Mouse (Mus musculus): Measurements from ENCODE around the gene Cyp26c1. TPM values are rescaled to one million over a fixed set of nuclear protein-coding genes. Genes with fewer than 3 reads are reported as not detected.

The Cyp26c1 gene
- polyA plus RNA-seq, 1 experiment = 0.06 TPM

DNA sequence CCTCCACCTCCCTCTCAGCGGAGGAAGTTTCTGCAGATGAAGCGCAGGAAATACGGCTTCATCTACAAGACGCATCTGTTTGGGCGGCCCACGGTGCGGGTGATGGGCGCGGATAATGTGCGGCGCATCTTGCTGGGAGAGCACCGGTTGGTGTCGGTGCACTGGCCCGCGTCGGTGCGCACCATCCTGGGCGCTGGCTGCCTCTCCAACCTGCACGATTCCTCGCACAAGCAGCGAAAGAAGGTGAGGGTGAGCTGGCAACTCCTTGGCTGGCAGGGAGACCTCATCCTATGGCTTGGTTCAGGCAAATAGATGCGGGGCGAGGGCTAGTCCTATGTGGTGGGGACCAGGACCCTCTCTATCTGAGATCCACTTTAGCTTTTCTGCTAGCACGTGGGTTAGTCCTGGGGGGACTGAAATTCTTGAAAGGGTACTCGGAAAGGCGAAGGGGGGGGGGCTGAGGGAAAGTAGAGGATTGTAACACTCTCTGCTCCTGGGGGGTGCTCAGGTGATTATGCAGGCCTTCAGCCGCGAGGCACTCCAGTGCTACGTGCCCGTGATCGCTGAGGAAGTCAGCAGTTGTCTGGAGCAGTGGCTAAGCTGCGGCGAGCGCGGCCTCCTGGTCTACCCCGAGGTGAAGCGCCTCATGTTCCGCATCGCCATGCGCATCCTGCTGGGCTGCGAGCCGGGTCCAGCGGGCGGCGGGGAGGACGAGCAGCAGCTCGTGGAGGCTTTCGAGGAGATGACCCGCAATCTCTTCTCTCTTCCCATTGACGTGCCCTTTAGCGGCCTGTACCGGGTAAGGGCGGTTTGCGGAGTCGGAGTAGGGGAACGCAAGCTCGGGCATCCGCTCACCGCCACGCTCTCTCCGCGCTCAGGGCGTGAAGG lies 13.1 kb downstream of the Cyp26c1 start:
- Histone ChIP-seq H3K36me3 (ENCODE audit: control insufficient read depth, insufficient read depth, low read length) (no peaks in the 10 kb centered on the region), H3K4me1 (ENCODE audit: control insufficient read depth, insufficient read depth, insufficient read length, low read length) (no peaks in the 10 kb centered on the region), H3K27me3 (ENCODE audit: control insufficient read depth, insufficient read depth, low read length) (peaks cover 41% of the 10 kb centered on the region), H3K27ac (ENCODE audit: insufficient read depth, low read depth, low read length) (no peak overlapping the region), H3K4me3 (ENCODE audit: low read depth, low read length) (no peak overlapping the region; the same call in 1 of the 2 replicates)
- WGBS = 4% methylated on average over 63 of the region's 63 CpGs
- TF ChIP-seq POLR2A (IDR thresholded peaks at IDR 0.05; ENCODE audit: low read depth, low read length) (no peak), CTCF (IDR thresholded peaks at IDR 0.05; ENCODE audit: extremely low read depth, insufficient read length, insufficient replicate concordance, low read depth, low read length) (no peak)

DNA sequence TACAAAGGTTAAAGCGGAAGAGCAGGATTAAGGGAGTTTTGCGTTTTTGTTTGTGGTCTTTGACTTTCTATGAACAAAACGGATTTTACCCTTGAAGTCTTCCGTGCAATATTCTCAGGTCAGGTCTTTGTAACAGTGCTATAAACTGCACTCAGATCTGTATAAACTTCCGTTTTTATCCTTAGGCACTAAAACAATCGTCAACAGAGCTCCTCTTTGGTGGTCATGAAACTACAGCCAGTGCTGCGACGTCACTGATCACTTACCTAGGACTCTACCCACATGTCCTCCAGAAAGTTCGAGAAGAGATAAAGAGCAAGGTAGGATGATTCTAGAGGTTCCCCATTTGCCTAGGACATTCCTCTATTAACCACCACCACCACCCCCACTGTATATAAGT lies 14.3 kb downstream of the Cyp26c1 start:
- no peak overlapping the region for H3K4me3 ChIP-seq (ENCODE audit: low read depth, low read length)
- H3K27ac ChIP-seq (ENCODE audit: insufficient read depth, low read depth, low read length) = no peak overlapping the region
- H3K36me3 ChIP-seq (ENCODE audit: control insufficient read depth, insufficient read depth, low read length) = no peaks in the 10 kb centered on the region
- H3K27me3 ChIP-seq (ENCODE audit: control insufficient read depth, insufficient read depth, low read length) = peaks cover 41% of the 10 kb centered on the region
- no peaks in the 10 kb centered on the region for H3K4me1 ChIP-seq (ENCODE audit: control insufficient read depth, insufficient read depth, insufficient read length, low read length)
- TF ChIP-seq CTCF (IDR thresholded peaks at IDR 0.05; ENCODE audit: extremely low read depth, insufficient read length, insufficient replicate concordance, low read depth, low read length) (no peak), POLR2A (IDR thresholded peaks at IDR 0.05; ENCODE audit: low read depth, low read length) (no peak)
- WGBS = 28% methylated on average over 9 of the region's 9 CpGs

DNA sequence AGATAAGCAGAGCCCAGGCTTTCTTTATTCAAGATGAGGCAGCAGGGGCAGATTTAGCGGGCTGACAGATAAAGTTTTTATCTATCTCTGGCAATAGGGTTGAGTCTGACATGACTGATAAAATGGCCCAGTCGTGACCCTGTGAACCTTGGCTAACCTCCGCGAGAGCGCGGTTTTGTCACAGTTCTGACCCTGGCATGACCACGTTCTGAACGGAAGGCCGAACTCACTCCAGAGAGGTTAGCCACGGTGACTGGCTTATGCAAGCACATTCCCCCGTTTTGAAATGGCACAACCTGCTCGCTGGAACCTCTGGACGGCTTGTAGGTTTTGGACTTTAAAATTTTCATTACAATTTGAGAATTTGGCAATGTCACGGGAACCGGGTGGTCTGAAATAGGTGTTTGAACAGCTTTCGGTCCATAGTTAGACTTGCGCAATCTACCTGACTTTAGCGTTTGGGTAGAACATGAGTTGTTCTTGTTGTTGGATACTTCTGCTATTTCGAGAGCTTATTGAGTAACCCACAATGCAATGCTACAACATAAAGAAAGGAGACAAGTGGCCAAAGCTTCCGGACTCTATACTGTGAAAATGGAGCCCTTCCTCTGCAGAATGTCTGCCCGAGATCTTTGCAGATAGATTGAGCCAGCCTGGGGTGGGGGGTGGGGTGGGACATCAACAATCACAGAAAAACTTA lies 17.1 kb downstream of the Cyp26c1 start:
- no peaks in the 10 kb centered on the region for H3K4me1 ChIP-seq (ENCODE audit: control insufficient read depth, insufficient read depth, insufficient read length, low read length)
- 51% methylated on average over 21 of the region's 21 CpGs for WGBS
- TF ChIP-seq POLR2A (IDR thresholded peaks at IDR 0.05; ENCODE audit: low read depth, low read length) = no peak
- no peak for TF ChIP-seq CTCF (IDR thresholded peaks at IDR 0.05; ENCODE audit: extremely low read depth, insufficient read length, insufficient replicate concordance, low read depth, low read length)
- no peak overlapping the region for H3K27ac ChIP-seq (ENCODE audit: insufficient read depth, low read depth, low read length)
- no peaks in the 10 kb centered on the region for H3K36me3 ChIP-seq (ENCODE audit: control insufficient read depth, insufficient read depth, low read length)
- peaks cover 22% of the 10 kb centered on the region for H3K27me3 ChIP-seq (ENCODE audit: control insufficient read depth, insufficient read depth, low read length)
- no peak overlapping the region for H3K4me3 ChIP-seq (ENCODE audit: low read depth, low read length)

- Histone ChIP-seq H3K27me3 (ENCODE audit: control insufficient read depth, insufficient read depth, low read length) (peaks cover 7% of the 10 kb centered on the region; the same call in 1 of the 2 replicates), H3K36me3 (ENCODE audit: control insufficient read depth, insufficient read depth, low read length) (no peaks in the 10 kb centered on the region), H3K4me1 (ENCODE audit: control insufficient read depth, insufficient read depth, insufficient read length, low read length) (no peaks in the 10 kb centered on the region), H3K4me3 (ENCODE audit: low read depth, low read length) (no peak overlapping the region), H3K27ac (ENCODE audit: insufficient read depth, low read depth, low read length) (no peak overlapping the region)
- 5% methylated on average over 3 of the region's 3 CpGs for WGBS
- TF ChIP-seq POLR2A (IDR thresholded peaks at IDR 0.05; ENCODE audit: low read depth, low read length) = no peak
- TF ChIP-seq CTCF (IDR thresholded peaks at IDR 0.05; ENCODE audit: extremely low read depth, insufficient read length, insufficient replicate concordance, low read depth, low read length) = peak; percentile 85; the same call in 1 of the 2 replicates
Observed at GRCm38 (mm10) chr19:37703902-37704509, 18.6 kb downstream of the Cyp26c1 start.

- H3K4me3 ChIP-seq (ENCODE audit: low read depth, low read length) = no peak overlapping the region
- WGBS = 86% methylated on average over 5 of the region's 5 CpGs
- no peak for TF ChIP-seq POLR2A (IDR thresholded peaks at IDR 0.05; ENCODE audit: low read depth, low read length)
- no peak for TF ChIP-seq CTCF (IDR thresholded peaks at IDR 0.05; ENCODE audit: extremely low read depth, insufficient read length, insufficient replicate concordance, low read depth, low read length)
- H3K36me3 ChIP-seq (ENCODE audit: control insufficient read depth, insufficient read depth, low read length) = no peaks in the 10 kb centered on the region
- H3K27me3 ChIP-seq (ENCODE audit: control insufficient read depth, insufficient read depth, low read length) = no peaks in the 10 kb centered on the region; the same call in 1 of the 2 replicates
- H3K27ac ChIP-seq (ENCODE audit: insufficient read depth, low read depth, low read length) = no peak overlapping the region
- no peaks in the 10 kb centered on the region for H3K4me1 ChIP-seq (ENCODE audit: control insufficient read depth, insufficient read depth, insufficient read length, low read length)
Observed at GRCm38 (mm10) chr19:37705722-37706121, 20.3 kb downstream of the Cyp26c1 start.

GRCm38 (mm10) chr19:37714681-37715080 lies 29.3 kb downstream of the Cyp26c1 start:
- Histone ChIP-seq H3K36me3 (ENCODE audit: control insufficient read depth, insufficient read depth, low read length) (no peaks in the 10 kb centered on the region), H3K4me3 (ENCODE audit: low read depth, low read length) (no peak overlapping the region), H3K27ac (ENCODE audit: insufficient read depth, low read depth, low read length) (no peak overlapping the region), H3K27me3 (ENCODE audit: control insufficient read depth, insufficient read depth, low read length) (no peaks in the 10 kb centered on the region), H3K4me1 (ENCODE audit: control insufficient read depth, insufficient read depth, insufficient read length, low read length) (no peaks in the 10 kb centered on the region)
- 56% methylated on average over 10 of the region's 10 CpGs for WGBS
- TF ChIP-seq POLR2A (IDR thresholded peaks at IDR 0.05; ENCODE audit: low read depth, low read length) (no peak), CTCF (IDR thresholded peaks at IDR 0.05; ENCODE audit: extremely low read depth, insufficient read length, insufficient replicate concordance, low read depth, low read length) (no peak)
